Mouse (Mus musculus): Measurements from ENCODE around the gene Ehd4. TPM values are rescaled to one million over a fixed set of nuclear protein-coding genes. Genes with fewer than 3 reads are reported as not detected.

The Ehd4 gene
- polyA plus RNA-seq, 1 experiment from 2014 or later: 164 TPM

GRCm38 (mm10) chr2:120111596-120111995, 42.8 kb downstream of the Ehd4 start:
- Histone ChIP-seq H3K4me2 (no peak overlapping the region), H3K9me3 (no peaks in the 10 kb centered on the region), H3K9ac (peak overlapping the region; percentile 40; the same call in 1 of the 2 replicates), H3K4me3 (no peak overlapping the region), H3K27ac (replicated peaks) (peak overlapping the region; percentile 68), H3K36me3 (peaks cover 5% of the 10 kb centered on the region; the same call in 1 of the 2 replicates), H3K4me1 (peaks cover 78% of the 10 kb centered on the region), H3K27me3 (replicated peaks) (no peaks in the 10 kb centered on the region)
- ATAC-seq (ENCODE audit: extremely low read depth, insufficient number of reproducible peaks, low FRiP score, low TSS enrichment): no peak
- 50% methylated on average over 4 of the region's 4 CpGs for WGBS

GRCm38 (mm10) chr2:120111172-120111571, 43.2 kb downstream of the Ehd4 start:
- no peak overlapping the region for H3K4me2 ChIP-seq
- no peak for ATAC-seq (ENCODE audit: extremely low read depth, insufficient number of reproducible peaks, low FRiP score, low TSS enrichment)
- no peaks in the 10 kb centered on the region for H3K9me3 ChIP-seq
- no peaks in the 10 kb centered on the region for H3K27me3 ChIP-seq (replicated peaks)
- peaks cover 78% of the 10 kb centered on the region for H3K4me1 ChIP-seq
- H3K9ac ChIP-seq: peak overlapping the region; percentile 40; the same call in 1 of the 2 replicates
- H3K4me3 ChIP-seq: no peak overlapping the region
- H3K27ac ChIP-seq (replicated peaks): peak overlapping the region; percentile 68
- 56% methylated on average over 3 of the region's 3 CpGs for WGBS
- peaks cover 5% of the 10 kb centered on the region; the same call in 1 of the 2 replicates for H3K36me3 ChIP-seq

GRCm38 (mm10) chr2:120108077-120108476, 46.3 kb downstream of the Ehd4 start:
- Histone ChIP-seq H3K9me3 (no peaks in the 10 kb centered on the region), H3K9ac (no peak overlapping the region), H3K27me3 (replicated peaks) (no peaks in the 10 kb centered on the region), H3K4me2 (no peak overlapping the region), H3K4me1 (peaks cover 69% of the 10 kb centered on the region), H3K4me3 (no peak overlapping the region), H3K27ac (replicated peaks) (peak overlapping the region; percentile 84), H3K36me3 (peaks cover 13% of the 10 kb centered on the region)
- no peak for ATAC-seq (ENCODE audit: extremely low read depth, insufficient number of reproducible peaks, low FRiP score, low TSS enrichment)
- WGBS: 70% methylated on average over 4 of the region's 4 CpGs

DNA sequence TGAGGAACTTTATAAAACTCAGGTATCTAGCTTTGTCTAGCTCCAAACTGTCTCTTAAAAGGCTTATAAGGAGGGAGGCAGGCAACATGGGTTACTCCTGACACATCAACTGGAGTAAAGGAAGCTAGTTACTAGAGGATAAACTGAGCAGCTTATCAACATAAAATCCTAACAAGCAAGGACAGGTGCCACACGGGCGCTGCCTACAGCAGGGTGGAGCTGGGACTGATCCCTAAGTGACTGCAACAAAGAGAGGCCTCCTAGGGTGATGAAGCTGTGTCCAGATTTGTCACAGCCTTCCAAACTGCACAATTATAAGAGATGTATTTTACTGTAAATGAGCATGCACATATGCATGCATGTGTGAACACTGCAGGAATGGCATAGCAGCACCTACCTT, 47.0 kb downstream of the Ehd4 start:
- Histone ChIP-seq H3K36me3 (peaks cover 13% of the 10 kb centered on the region), H3K4me3 (no peak overlapping the region), H3K9me3 (no peaks in the 10 kb centered on the region), H3K27me3 (replicated peaks) (no peaks in the 10 kb centered on the region), H3K9ac (0 out of 2 replicates have a peak overlapping the region, but pooled peaks have one; percentile 45), H3K4me1 (peaks cover 73% of the 10 kb centered on the region), H3K27ac (replicated peaks) (peak overlapping the region; percentile 84), H3K4me2 (no peak overlapping the region)
- ATAC-seq (ENCODE audit: extremely low read depth, insufficient number of reproducible peaks, low FRiP score, low TSS enrichment): no peak
- WGBS: 65% methylated on average over 2 of the region's 2 CpGs

DNA sequence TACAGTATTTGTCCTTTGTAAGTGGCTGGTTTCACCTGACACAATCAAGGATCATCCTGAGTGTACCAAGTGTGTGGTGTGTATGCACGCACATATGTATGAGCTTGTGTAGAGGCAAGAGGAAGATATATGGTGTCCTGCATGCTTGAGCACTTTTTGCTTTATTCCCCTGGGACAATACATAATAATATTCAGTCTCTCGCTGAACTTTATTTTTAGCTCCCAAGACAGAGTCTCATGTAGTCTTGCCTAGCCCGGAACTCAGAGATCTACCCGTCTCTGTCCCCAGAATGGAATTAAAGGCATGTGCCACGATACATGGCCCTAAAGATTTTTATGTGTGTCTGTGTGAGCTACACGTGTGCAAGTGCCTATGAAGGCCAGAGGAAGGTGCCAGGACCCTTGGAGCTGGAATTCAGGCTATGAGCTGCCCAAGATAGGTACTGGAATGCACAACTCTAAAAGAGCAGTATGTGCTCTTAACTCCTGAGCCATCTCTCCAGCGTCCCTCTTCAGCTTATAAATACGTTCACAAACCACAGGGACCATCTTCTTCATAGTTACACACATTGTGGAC, 47.9 kb downstream of the Ehd4 start:
- Histone ChIP-seq H3K27ac (replicated peaks) (peak overlapping the region; percentile 84), H3K36me3 (peaks cover 23% of the 10 kb centered on the region), H3K4me2 (peak overlapping the region; percentile 17; the same call in 1 of the 2 replicates)

DNA sequence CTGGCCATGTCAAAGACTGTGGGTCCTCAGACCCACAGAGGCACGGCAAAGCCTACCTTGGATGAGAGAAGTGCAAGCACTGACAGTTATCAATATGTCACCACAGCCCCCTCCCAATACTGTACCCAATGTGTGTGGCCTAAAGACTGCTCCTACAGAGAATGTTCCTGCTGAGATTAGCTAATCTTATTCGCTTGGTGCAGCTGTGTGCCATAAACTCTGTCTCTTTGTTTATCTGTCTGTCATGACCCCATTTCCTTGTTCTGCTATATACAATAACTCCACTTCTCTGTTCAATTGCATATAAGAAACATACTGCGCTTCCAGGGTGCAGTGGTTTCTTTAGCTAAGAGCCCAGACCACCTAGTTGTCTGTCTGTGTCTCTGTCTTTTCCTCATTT, 48.5 kb downstream of the Ehd4 start:
- Histone ChIP-seq H3K27me3 (replicated peaks) (no peaks in the 10 kb centered on the region), H3K9ac (no peak overlapping the region; the same call in 1 of the 2 replicates), H3K36me3 (peaks cover 29% of the 10 kb centered on the region), H3K4me2 (no peak overlapping the region), H3K4me1 (peaks cover 71% of the 10 kb centered on the region), H3K27ac (replicated peaks) (peak overlapping the region; percentile 84), H3K9me3 (no peaks in the 10 kb centered on the region), H3K4me3 (no peak overlapping the region)
- no peak for ATAC-seq (ENCODE audit: extremely low read depth, insufficient number of reproducible peaks, low FRiP score, low TSS enrichment)
- 54% methylated on average over 3 of the region's 3 CpGs for WGBS

More for the DNA sequence above, 47.9 kb downstream of the Ehd4 start:
- H3K9me3 ChIP-seq: no peaks in the 10 kb centered on the region
- no peak overlapping the region for H3K4me3 ChIP-seq
- H3K27me3 ChIP-seq (replicated peaks): no peaks in the 10 kb centered on the region
- WGBS: 40% methylated on average over 8 of the region's 8 CpGs
- ATAC-seq (ENCODE audit: extremely low read depth, insufficient number of reproducible peaks, low FRiP score, low TSS enrichment): no peak
- H3K9ac ChIP-seq: peak overlapping the region; percentile 50
- H3K4me1 ChIP-seq: peaks cover 72% of the 10 kb centered on the region

DNA sequence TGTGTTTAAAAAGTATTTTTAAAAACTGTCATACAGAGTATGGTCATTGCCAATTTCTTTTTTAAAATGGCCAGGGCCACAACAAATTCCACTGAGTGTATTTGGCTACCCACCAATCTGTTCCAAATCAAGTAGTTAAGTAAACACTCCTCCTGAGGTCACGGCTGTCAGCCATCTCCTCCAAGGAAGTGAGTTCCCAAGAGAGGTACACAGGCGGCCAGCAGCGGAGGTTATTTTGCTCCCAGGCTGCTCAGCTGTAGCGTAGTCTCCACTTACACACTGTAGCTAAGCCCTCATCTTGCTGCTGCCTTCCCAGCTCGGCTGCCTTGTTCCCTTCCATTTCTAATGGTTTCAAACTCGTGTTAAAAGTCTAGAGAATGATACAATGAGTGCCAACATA, 51.5 kb downstream of the Ehd4 start:
- whole genome bisulfite sequencing: 22% methylated on average over 6 of the region's 6 CpGs
- no peak overlapping the region for H3K4me2 ChIP-seq
- no peak overlapping the region for H3K4me3 ChIP-seq
- peak overlapping the region; percentile 97 for H3K27ac ChIP-seq (replicated peaks)
- peaks cover 40% of the 10 kb centered on the region for H3K36me3 ChIP-seq
- H3K27me3 ChIP-seq (replicated peaks): no peaks in the 10 kb centered on the region
- no peak for ATAC-seq (ENCODE audit: extremely low read depth, insufficient number of reproducible peaks, low FRiP score, low TSS enrichment)
- H3K9me3 ChIP-seq: no peaks in the 10 kb centered on the region
- peak overlapping the region; percentile 5; the same call in 1 of the 2 replicates for H3K9ac ChIP-seq
- peaks cover 87% of the 10 kb centered on the region for H3K4me1 ChIP-seq

GRCm38 (mm10) chr2:120102450-120102849, 52.0 kb downstream of the Ehd4 start:
- H3K4me3 ChIP-seq: no peak overlapping the region
- H3K36me3 ChIP-seq: peaks cover 37% of the 10 kb centered on the region
- ATAC-seq (ENCODE audit: extremely low read depth, insufficient number of reproducible peaks, low FRiP score, low TSS enrichment): no peak
- H3K27ac ChIP-seq (replicated peaks): peak overlapping the region; percentile 97
- H3K4me1 ChIP-seq: peaks cover 87% of the 10 kb centered on the region
- no peaks in the 10 kb centered on the region for H3K9me3 ChIP-seq
- 0 out of 2 replicates have a peak overlapping the region, but pooled peaks have one; percentile 5 for H3K9ac ChIP-seq
- no peak overlapping the region for H3K4me2 ChIP-seq
- no peaks in the 10 kb centered on the region for H3K27me3 ChIP-seq (replicated peaks)
- 29% methylated on average over 2 of the region's 2 CpGs for WGBS

DNA sequence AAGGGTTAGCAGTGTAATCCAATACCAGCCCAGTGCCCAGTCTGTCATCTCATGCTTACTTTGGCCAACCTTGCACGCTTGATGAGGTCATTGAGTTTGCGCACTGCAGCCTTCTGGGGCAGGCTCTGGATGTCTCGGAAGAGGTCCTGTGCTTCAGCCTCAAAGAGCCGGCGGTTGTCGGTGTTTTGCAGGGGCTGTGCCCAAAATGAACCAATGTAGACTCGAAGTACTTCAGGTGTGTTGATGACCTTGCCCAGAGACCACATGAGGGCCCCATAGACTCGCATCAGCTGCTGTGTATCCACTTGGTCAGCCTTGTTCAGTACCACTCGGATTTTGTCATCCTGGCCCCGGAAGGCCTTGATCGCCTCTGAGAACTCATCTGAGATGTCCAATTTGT, 52.4 kb downstream of the Ehd4 start:
- no peak for ATAC-seq (ENCODE audit: extremely low read depth, insufficient number of reproducible peaks, low FRiP score, low TSS enrichment)
- no peaks in the 10 kb centered on the region for H3K9me3 ChIP-seq
- no peak overlapping the region for H3K4me3 ChIP-seq
- H3K27me3 ChIP-seq (replicated peaks): no peaks in the 10 kb centered on the region
- 87% methylated on average over 11 of the region's 11 CpGs for WGBS
- no peak overlapping the region for H3K4me2 ChIP-seq
- H3K36me3 ChIP-seq: peaks cover 38% of the 10 kb centered on the region
- H3K4me1 ChIP-seq: peaks cover 87% of the 10 kb centered on the region
- no peak overlapping the region for H3K9ac ChIP-seq
- peak overlapping the region; percentile 97 for H3K27ac ChIP-seq (replicated peaks)

GRCm38 (mm10) chr2:120099886-120100285, 54.5 kb downstream of the Ehd4 start:
- no peak overlapping the region for H3K4me3 ChIP-seq
- H3K9me3 ChIP-seq: no peaks in the 10 kb centered on the region
- H3K27me3 ChIP-seq (replicated peaks): no peaks in the 10 kb centered on the region
- H3K36me3 ChIP-seq: peaks cover 57% of the 10 kb centered on the region
- WGBS: 55% methylated on average over 3 of the region's 3 CpGs
- no peak overlapping the region for H3K4me2 ChIP-seq
- peak overlapping the region; percentile 97 for H3K27ac ChIP-seq (replicated peaks)
- peak overlapping the region; percentile 69 for H3K9ac ChIP-seq
- ATAC-seq (ENCODE audit: extremely low read depth, insufficient number of reproducible peaks, low FRiP score, low TSS enrichment): no peak
- H3K4me1 ChIP-seq: peaks cover 82% of the 10 kb centered on the region

GRCm38 (mm10) chr2:120099263-120099662, 55.1 kb downstream of the Ehd4 start:
- 54% methylated on average over 4 of the region's 4 CpGs for WGBS
- H3K4me1 ChIP-seq: peaks cover 80% of the 10 kb centered on the region

DNA sequence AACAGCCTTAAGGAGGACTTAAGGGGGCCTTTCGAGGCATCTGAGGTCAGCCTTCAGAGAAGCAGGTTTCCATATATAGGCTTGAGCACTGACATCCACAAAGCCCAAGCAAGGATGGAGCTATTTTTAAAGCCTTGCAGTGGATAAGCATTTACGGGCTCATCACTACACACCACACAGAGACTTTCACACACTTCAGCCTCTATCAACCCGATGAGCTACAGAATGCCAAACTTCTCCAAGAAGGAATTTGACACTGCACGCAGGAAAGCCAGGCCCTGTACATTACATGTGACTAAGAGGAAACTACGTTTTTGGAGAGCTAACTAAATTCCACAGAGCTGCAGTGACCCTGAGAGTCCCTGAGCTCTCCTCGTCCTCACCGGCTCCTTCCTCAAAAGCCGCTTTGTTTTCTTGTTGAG, 55.6 kb downstream of the Ehd4 start:
- WGBS: 12% methylated on average over 8 of the region's 8 CpGs

More at GRCm38 (mm10) chr2:120099263-120099662, 55.1 kb downstream of the Ehd4 start:
- peaks cover 55% of the 10 kb centered on the region for H3K36me3 ChIP-seq
- H3K27ac ChIP-seq (replicated peaks): peak overlapping the region; percentile 97
- peak overlapping the region; percentile 36 for H3K4me2 ChIP-seq
- no peak for ATAC-seq (ENCODE audit: extremely low read depth, insufficient number of reproducible peaks, low FRiP score, low TSS enrichment)
- H3K4me3 ChIP-seq: no peak overlapping the region
- peak overlapping the region; percentile 69 for H3K9ac ChIP-seq
- H3K9me3 ChIP-seq: no peaks in the 10 kb centered on the region
- no peaks in the 10 kb centered on the region for H3K27me3 ChIP-seq (replicated peaks)

More for the DNA sequence above, 55.6 kb downstream of the Ehd4 start:
- peaks cover 81% of the 10 kb centered on the region for H3K4me1 ChIP-seq
- peak overlapping the region; percentile 69 for H3K9ac ChIP-seq
- H3K36me3 ChIP-seq: peaks cover 53% of the 10 kb centered on the region
- no peaks in the 10 kb centered on the region for H3K9me3 ChIP-seq
- peak; percentile 60; the same call in 1 of the 2 replicates for ATAC-seq (ENCODE audit: extremely low read depth, insufficient number of reproducible peaks, low FRiP score, low TSS enrichment)
- no peak overlapping the region for H3K4me3 ChIP-seq
- H3K27ac ChIP-seq (replicated peaks): peak overlapping the region; percentile 97
- no peaks in the 10 kb centered on the region for H3K27me3 ChIP-seq (replicated peaks)
- peak overlapping the region; percentile 36 for H3K4me2 ChIP-seq

Measured in heart, embryonic 13.5 days (tissue).